Mouse (Mus musculus) ZHBTc4 (cell line): ENCODE data around the gene Dhrs7c.

Experiments
- DNase-seq: peaks from one replicate; pipeline ENCODE4 v3.0.0-alpha.2; 2011; ENCODE audit warnings: low read depth, low spot score

Gene Dhrs7c

GRCm38 (mm10) chr11:67839810-67840209 is 41.8 kb downstream of the Dhrs7c start:
- no peak for DNase-seq

- no peak for DNase-seq
Measured at GRCm38 (mm10) chr11:67845193-67845592, 47.2 kb downstream of the Dhrs7c start.

- DNase-seq: no peak
Measured at GRCm38 (mm10) chr11:67851770-67852169, 53.8 kb downstream of the Dhrs7c start.

GRCm38 (mm10) chr11:67853996-67854395 is 56.0 kb downstream of the Dhrs7c start:
- no peak for DNase-seq

GRCm38 (mm10) chr11:67855035-67855434 is 57.0 kb downstream of the Dhrs7c start:
- DNase-seq: peak; percentile 60

- no peak for DNase-seq
Measured at GRCm38 (mm10) chr11:67858518-67858917, 60.5 kb downstream of the Dhrs7c start.

GRCm38 (mm10) chr11:67860743-67861398 is 62.9 kb downstream of the Dhrs7c start:
- no peak for DNase-seq

- DNase-seq: peak; percentile 74
Measured at GRCm38 (mm10) chr11:67861399-67861838, 63.4 kb downstream of the Dhrs7c start.

- peak; percentile 25 for DNase-seq
Measured at GRCm38 (mm10) chr11:67865100-67865499, 67.1 kb downstream of the Dhrs7c start.
